Comparison of ENCODE assay signal across 9 mouse cellular contexts in the genomic region with DNA sequence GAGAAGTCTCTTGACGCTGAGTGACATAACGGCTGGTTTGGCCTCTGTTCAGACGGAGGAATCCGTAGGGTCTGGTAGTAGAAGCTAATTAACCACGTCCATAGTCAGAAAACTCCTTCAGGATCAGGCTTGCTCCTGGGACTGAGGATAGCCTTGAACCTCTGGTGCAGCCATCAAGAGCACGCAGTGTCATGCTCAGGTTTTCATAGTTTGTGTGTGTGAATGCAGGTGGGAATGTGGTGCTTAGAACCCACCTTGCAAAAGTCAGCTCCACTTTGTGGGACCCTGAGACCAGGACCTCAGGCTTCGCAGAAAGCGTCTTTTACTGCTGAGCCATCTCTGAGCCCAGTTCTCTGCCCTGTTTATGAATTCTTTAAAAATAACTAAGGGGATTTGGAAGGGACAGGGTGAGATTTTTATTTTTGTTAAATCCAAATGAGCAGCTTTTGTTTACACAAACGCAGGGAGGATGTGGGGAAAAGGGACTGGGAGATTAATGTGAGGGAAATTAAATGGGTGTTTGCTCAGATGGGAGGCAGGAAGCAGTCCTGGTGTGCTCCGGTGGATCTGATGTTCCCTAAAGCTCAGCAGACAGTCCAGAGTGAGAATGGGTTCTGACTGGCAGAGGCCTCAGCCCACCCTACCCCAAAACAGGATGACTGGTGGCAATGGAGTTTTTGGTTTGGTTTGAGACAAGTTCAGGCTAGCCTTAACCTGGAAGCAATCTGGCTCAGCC. TPM values are rescaled to one million over a fixed set of nuclear protein-coding genes. Genes with fewer than 3 reads are reported as not detected.
DNase-seq lines count a peak whose midpoint lies in the region; ATAC-seq and TF ChIP-seq lines count a peak whose summit lies in the region.
"Had no signal": no experiment of that assay in that cellular context is flagged by ENCODE, and none has a peak within 500 bp of the region (broad histone marks: within the 10 kb centered on the region; RNA-seq: fewer than 3 reads in every experiment).

No protein-coding gene starts in this region.

- H3K4me2 ChIP-seq in forebrain, embryonic 14.5 days (ENCODE audit: low read length), result no peak overlapping the region
- H3K4me2 ChIP-seq in heart, embryonic 16.5 days (ENCODE audit: low read depth, low read length), result peak overlapping the region; percentile 70
- H3K4me2 ChIP-seq in liver, embryonic 14.5 days (ENCODE audit: low read depth), result peak overlapping the region; percentile 99; the same call in 1 of the 2 replicates

- 62% methylated on average over 10 of the region's 10 CpGs for WGBS in forebrain, embryonic 14.5 days
- 73% methylated on average over 10 of the region's 10 CpGs for WGBS in forebrain, embryonic 10.5 days
- WGBS in heart, embryonic 16.5 days, result 41% methylated on average over 10 of the region's 10 CpGs
- WGBS in liver, embryonic 14.5 days (ENCODE audit: insufficient replicate concordance), result 41% methylated on average over 10 of the region's 10 CpGs
- WGBS in cerebellum, adult 2 months, result 65% methylated on average over 10 of the region's 10 CpGs

- no peak overlapping the region for H3K4me3 ChIP-seq in forebrain, embryonic 14.5 days (ENCODE audit: low read depth, low read length)
- no peak overlapping the region for H3K4me3 ChIP-seq in forebrain, embryonic 10.5 days
- peak overlapping the region; percentile 93 for H3K4me3 ChIP-seq in E14TG2a.4 (replicated peaks; ENCODE audit: low read length)
- peak overlapping the region; percentile 86 for H3K4me3 ChIP-seq in heart, embryonic 16.5 days (ENCODE audit: low read length)
- H3K4me3 ChIP-seq in liver, embryonic 14.5 days (ENCODE audit: insufficient read depth in 1 of 2, low read depth in 2 of 2, low read length in 2 of 2), result no peak overlapping the region
- H3K4me3 ChIP-seq in cerebellum, adult 2 months (replicated peaks; ENCODE audit: insufficient read depth, low read depth, low read length), result no peak overlapping the region

- no peaks in the 10 kb centered on the region for H3K27me3 ChIP-seq in forebrain, embryonic 14.5 days (replicated peaks; ENCODE audit: control insufficient read depth, insufficient read depth, low read length)
- no peaks in the 10 kb centered on the region for H3K27me3 ChIP-seq in forebrain, embryonic 10.5 days (ENCODE audit: poor library complexity, severe bottlenecking)
- H3K27me3 ChIP-seq in E14TG2a.4 (ENCODE audit: insufficient read depth, low read length), result no peaks in the 10 kb centered on the region
- no peaks in the 10 kb centered on the region for H3K27me3 ChIP-seq in heart, embryonic 16.5 days (ENCODE audit: control insufficient read depth, insufficient read depth, low read length)
- no peaks in the 10 kb centered on the region for H3K27me3 ChIP-seq in liver, embryonic 14.5 days (ENCODE audit: control insufficient read depth, insufficient read depth, low read length)
- no peaks in the 10 kb centered on the region for H3K27me3 ChIP-seq in cerebellum, adult 2 months (ENCODE audit: control insufficient read depth, insufficient read depth, low read length)

- no peak overlapping the region for H3K9ac ChIP-seq in forebrain, embryonic 14.5 days (ENCODE audit: low read length)
- H3K9ac ChIP-seq in heart, embryonic 16.5 days (ENCODE audit: low read length), result peak overlapping the region; percentile 52; the same call in 1 of the 2 replicates
- no peak overlapping the region for H3K9ac ChIP-seq in liver, embryonic 14.5 days (replicated peaks)

- no peak for ATAC-seq in forebrain, embryonic 14.5 days
- ATAC-seq in heart, embryonic 16.5 days (replicated peaks; ENCODE audit: extremely low read depth, insufficient read depth, low FRiP score), result no peak
- ATAC-seq in liver, embryonic 14.5 days (ENCODE audit: insufficient read depth), result no peak

- H3K36me3 ChIP-seq in forebrain, embryonic 14.5 days (ENCODE audit: control insufficient read depth, insufficient read depth, low read length), result peaks cover 22% of the 10 kb centered on the region
- H3K36me3 ChIP-seq in forebrain, embryonic 10.5 days (replicated peaks), result peaks cover 25% of the 10 kb centered on the region
- H3K36me3 ChIP-seq in E14TG2a.4 (ENCODE audit: insufficient read depth, low read length), result peaks cover 35% of the 10 kb centered on the region
- H3K36me3 ChIP-seq in heart, embryonic 16.5 days (ENCODE audit: control insufficient read depth, insufficient read depth), result peaks cover 21% of the 10 kb centered on the region
- peaks cover 15% of the 10 kb centered on the region for H3K36me3 ChIP-seq in liver, embryonic 14.5 days (replicated peaks; ENCODE audit: control insufficient read depth, insufficient read depth, low read depth)

- TF ChIP-seq POLR2A in cerebellum, adult 2 months (IDR thresholded peaks at IDR 0.05; ENCODE audit: borderline replicate concordance, insufficient read depth, low read length), result no peak

- H3K27ac ChIP-seq in forebrain, embryonic 14.5 days (ENCODE audit: low read depth, low read length), result peak overlapping the region; percentile 27
- H3K27ac ChIP-seq in forebrain, embryonic 10.5 days, result no peak overlapping the region
- H3K27ac ChIP-seq in heart, embryonic 16.5 days (ENCODE audit: low read length), result peak overlapping the region; percentile 72
- no peak overlapping the region for H3K27ac ChIP-seq in liver, embryonic 14.5 days
- no peak overlapping the region for H3K27ac ChIP-seq in cerebellum, adult 2 months (ENCODE audit: insufficient read depth, low read length)

- peaks cover 27% of the 10 kb centered on the region for H3K4me1 ChIP-seq in forebrain, embryonic 14.5 days (ENCODE audit: control insufficient read depth, insufficient read depth, low read length)
- H3K4me1 ChIP-seq in forebrain, embryonic 10.5 days, result peaks cover 41% of the 10 kb centered on the region
- peaks cover 76% of the 10 kb centered on the region for H3K4me1 ChIP-seq in E14TG2a.4 (replicated peaks; ENCODE audit: low read depth, low read length)
- H3K4me1 ChIP-seq in heart, embryonic 16.5 days (ENCODE audit: control insufficient read depth, insufficient read depth, low read length), result peaks cover 22% of the 10 kb centered on the region
- peaks cover 17 to 33% of the 10 kb centered on the region in 2 experiments for H3K4me1 ChIP-seq in liver, embryonic 14.5 days (replicated peaks; ENCODE audit: control insufficient read depth in 2 of 2, insufficient read depth in 2 of 2, low read length in 1 of 2)
- H3K4me1 ChIP-seq in cerebellum, adult 2 months (ENCODE audit: control insufficient read depth, insufficient read depth, low read length), result no peaks in the 10 kb centered on the region

- no peak for TF ChIP-seq EP300 in liver, embryonic 14.5 days (IDR thresholded peaks at IDR 0.05; ENCODE audit: low read depth)

- DNase-seq in forebrain, embryonic 14.5 days (ENCODE audit: low spot score), result no peak
- no peak for DNase-seq in forebrain, embryonic 10.5 days (ENCODE audit: extremely low spot score, low spot score)
- DNase-seq in liver, embryonic 14.5 days (ENCODE audit: low read depth in 3 of 3, low spot score in 3 of 3), result no peak
- no peak for DNase-seq in cerebellum, adult 11 months
- DNase-seq in cerebellum, adult 2 months, result no peak
- DNase-seq in spleen, postnatal 14 days (ENCODE audit: low spot score in 2 of 2), result no peak

- TF ChIP-seq CTCF in E14TG2a.4 (conservative IDR thresholded peaks at IDR 0.05; ENCODE audit: low read length), result no peak
- TF ChIP-seq CTCF in liver, embryonic 14.5 days (IDR thresholded peaks at IDR 0.05; ENCODE audit: low read depth), result no peak
- TF ChIP-seq CTCF in cerebellum, adult 2 months (IDR thresholded peaks at IDR 0.05; ENCODE audit: borderline replicate concordance, insufficient read depth, low read depth, low read length), result no peak

- H3K9me3 ChIP-seq in forebrain, embryonic 14.5 days (replicated peaks; ENCODE audit: control insufficient read depth, low read length), result no peaks in the 10 kb centered on the region
- no peaks in the 10 kb centered on the region for H3K9me3 ChIP-seq in forebrain, embryonic 10.5 days
- no peaks in the 10 kb centered on the region for H3K9me3 ChIP-seq in E14TG2a.4 (ENCODE audit: low read length)
- H3K9me3 ChIP-seq in heart, embryonic 16.5 days (replicated peaks; ENCODE audit: control insufficient read depth, low read length), result no peaks in the 10 kb centered on the region
- no peaks in the 10 kb centered on the region for H3K9me3 ChIP-seq in liver, embryonic 14.5 days (ENCODE audit: control insufficient read depth, low read length)
- H3K9me3 ChIP-seq: G1E had no signal

RNA-seq across cellular contexts. Expression of gene Txnip, which starts 4.4 kb away (rescaled TPM):
- 60.7 and 79.0 TPM in 2 replicates for polyA plus RNA-seq in forebrain, embryonic 14.5 days (2014; fragmentation: Nextera tagmentation; extraction: Ambion mirVana)
- polyA plus RNA-seq in forebrain, embryonic 10.5 days (2016; fragmentation: Nextera tagmentation; extraction: Ambion mirVana), result 26.8 and 27.9 TPM in 2 replicates
- polyA plus RNA-seq in heart, embryonic 16.5 days (2015; fragmentation: Nextera tagmentation; extraction: Ambion mirVana), result 209 and 226 TPM in 2 replicates
- polyA plus RNA-seq in liver, embryonic 14.5 days (2012; rRNA removed), result 33.2 and 42.8 TPM in 2 replicates
- 31.9 and 32.5 TPM in 2 replicates for polyA plus RNA-seq in liver, embryonic 14.5 days (2014; fragmentation: Nextera tagmentation; extraction: Ambion mirVana)
- polyA plus RNA-seq in cerebellum, adult 2 months (2012; rRNA removed), result 15.2 and 21.9 TPM in 2 replicates

RNA-seq across cellular contexts. Expression of gene Gm16253, which starts 14.7 kb away (rescaled TPM):
- 0.45 TPM in 1 of 2 replicates, not detected in the other for polyA plus RNA-seq in forebrain, embryonic 14.5 days (2014; fragmentation: Nextera tagmentation; extraction: Ambion mirVana)
- 0.66 and 1.6 TPM in 2 replicates for polyA plus RNA-seq in forebrain, embryonic 10.5 days (2016; fragmentation: Nextera tagmentation; extraction: Ambion mirVana)
- 1.3 and 1.4 TPM in 2 replicates for polyA plus RNA-seq in heart, embryonic 16.5 days (2015; fragmentation: Nextera tagmentation; extraction: Ambion mirVana)
- not detected in 2 replicates for polyA plus RNA-seq in liver, embryonic 14.5 days (2012; rRNA removed)
- not detected in 2 replicates for polyA plus RNA-seq in liver, embryonic 14.5 days (2014; fragmentation: Nextera tagmentation; extraction: Ambion mirVana)
- not detected in 2 replicates for polyA plus RNA-seq in cerebellum, adult 2 months (2012; rRNA removed)
- polyA plus RNA-seq: G1E had no signal

RNA-seq across cellular contexts. Expression of gene Polr3gl, which starts 31.9 kb away (rescaled TPM):
- polyA plus RNA-seq in forebrain, embryonic 14.5 days (2014; fragmentation: Nextera tagmentation; extraction: Ambion mirVana), result 8.0 and 8.2 TPM in 2 replicates
- 23.8 and 27.3 TPM in 2 replicates for polyA plus RNA-seq in forebrain, embryonic 10.5 days (2016; fragmentation: Nextera tagmentation; extraction: Ambion mirVana)
- 33.4 and 36.4 TPM in 2 replicates for polyA plus RNA-seq in heart, embryonic 16.5 days (2015; fragmentation: Nextera tagmentation; extraction: Ambion mirVana)
- polyA plus RNA-seq in liver, embryonic 14.5 days (2012; rRNA removed), result 6.2 and 11.8 TPM in 2 replicates
- polyA plus RNA-seq in liver, embryonic 14.5 days (2014; fragmentation: Nextera tagmentation; extraction: Ambion mirVana), result 3.0 and 3.3 TPM in 2 replicates
- 53.1 and 55.5 TPM in 2 replicates for polyA plus RNA-seq in cerebellum, adult 2 months (2012; rRNA removed)

RNA-seq across cellular contexts. Expression of gene Ankrd34a, which starts 34.3 kb away (rescaled TPM):
- 11.8 and 14.9 TPM in 2 replicates for polyA plus RNA-seq in forebrain, embryonic 14.5 days (2014; fragmentation: Nextera tagmentation; extraction: Ambion mirVana)
- 1.2 TPM in 2 replicates for polyA plus RNA-seq in forebrain, embryonic 10.5 days (2016; fragmentation: Nextera tagmentation; extraction: Ambion mirVana)
- polyA plus RNA-seq in heart, embryonic 16.5 days (2015; fragmentation: Nextera tagmentation; extraction: Ambion mirVana), result 6.9 and 7.2 TPM in 2 replicates
- polyA plus RNA-seq in liver, embryonic 14.5 days (2012; rRNA removed), result 0.08 TPM in 2 replicates
- polyA plus RNA-seq in liver, embryonic 14.5 days (2014; fragmentation: Nextera tagmentation; extraction: Ambion mirVana), result not detected in 2 replicates
- polyA plus RNA-seq in cerebellum, adult 2 months (2012; rRNA removed), result 53.2 and 58.1 TPM in 2 replicates

RNA-seq across cellular contexts. Expression of gene Hfe2, which starts 37.1 kb away (rescaled TPM):
- polyA plus RNA-seq in forebrain, embryonic 14.5 days (2014; fragmentation: Nextera tagmentation; extraction: Ambion mirVana), result 0.41 and 0.52 TPM in 2 replicates
- polyA plus RNA-seq in forebrain, embryonic 10.5 days (2016; fragmentation: Nextera tagmentation; extraction: Ambion mirVana), result 1.6 and 1.8 TPM in 2 replicates
- 8.5 and 10.9 TPM in 2 replicates for polyA plus RNA-seq in heart, embryonic 16.5 days (2015; fragmentation: Nextera tagmentation; extraction: Ambion mirVana)
- polyA plus RNA-seq in liver, embryonic 14.5 days (2012; rRNA removed), result 3.8 and 4.5 TPM in 2 replicates
- 4.3 and 4.4 TPM in 2 replicates for polyA plus RNA-seq in liver, embryonic 14.5 days (2014; fragmentation: Nextera tagmentation; extraction: Ambion mirVana)
- 0.21 and 0.41 TPM in 2 replicates for polyA plus RNA-seq in cerebellum, adult 2 months (2012; rRNA removed)
- polyA plus RNA-seq: G1E had no signal

Comparison
In these comparisons a context has a peak if more than half of its experiments do, and no peak if none do; other contexts are left out.
1. H3K27ac ChIP-seq: peak in forebrain, embryonic 14.5 days (single experiment) and heart, embryonic 16.5 days (single experiment); none in forebrain, embryonic 10.5 days (single experiment), liver, embryonic 14.5 days (single experiment) and cerebellum, adult 2 months (single experiment).
2. H3K4me3 ChIP-seq: peak in E14TG2a.4 (single experiment) and heart, embryonic 16.5 days (single experiment); none in forebrain, embryonic 14.5 days (single experiment), forebrain, embryonic 10.5 days (single experiment), liver, embryonic 14.5 days (0 of 2) and cerebellum, adult 2 months (single experiment).